Mouse (Mus musculus): ENCODE measurements around the gene Cd63. TPM values are rescaled to one million over a fixed set of nuclear protein-coding genes. Genes with fewer than 3 reads are reported as not detected.

Cd63 gene
- polyA plus RNA-seq, 1 experiment = 2,403 TPM

DNA sequence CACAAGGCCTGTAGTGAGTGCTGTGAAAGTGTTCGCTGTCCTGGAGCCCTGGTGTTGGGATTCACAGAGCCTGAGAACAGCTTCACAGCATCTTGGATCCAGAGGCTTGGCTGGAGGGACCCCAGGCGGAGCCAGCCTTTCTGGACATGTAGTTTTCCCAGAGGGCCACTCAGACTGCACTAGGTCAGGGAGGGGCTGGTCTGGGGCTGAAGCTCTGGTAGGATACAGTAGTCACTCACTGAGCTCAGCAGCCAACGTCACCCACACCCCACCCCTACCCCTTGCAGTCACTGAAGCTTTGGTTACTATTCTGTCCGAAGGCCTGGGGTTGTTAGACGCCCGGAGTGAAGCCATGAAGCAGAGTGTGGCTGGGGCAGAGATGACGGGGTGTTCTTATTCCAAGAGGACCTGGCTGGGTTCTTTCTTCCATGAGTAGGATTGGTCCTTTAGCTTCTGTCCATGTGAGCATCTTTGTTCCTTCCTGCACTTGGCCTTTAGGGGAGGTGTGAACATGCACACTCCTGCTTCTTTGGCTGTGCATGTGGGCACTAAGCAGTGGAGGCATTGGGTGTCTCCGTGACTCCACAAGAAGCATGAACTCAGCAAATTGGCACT lies 35.1 kb downstream of the Cd63 start:
- Histone ChIP-seq H3K27me3 (ENCODE audit: control insufficient read depth, insufficient read depth, insufficient read length) (no peaks in the 10 kb centered on the region), H3K36me3 (ENCODE audit: control insufficient read depth, insufficient read depth) (peaks cover 14% of the 10 kb centered on the region), H3K4me3 (peak overlapping the region; percentile 91), H3ac (ENCODE audit: control insufficient read depth, insufficient read length) (peak overlapping the region; percentile 47), H3K4me2 (ENCODE audit: low read depth) (peak overlapping the region; percentile 98), H3K79me2 (ENCODE audit: control insufficient read depth, insufficient read depth) (peaks cover 82% of the 10 kb centered on the region)
- TF ChIP-seq MAX (IDR thresholded peaks at IDR 0.05; ENCODE audit: low read depth) (no peak), POLR2A (IDR thresholded peaks at IDR 0.05; ENCODE audit: insufficient read length, low read depth) (peak; percentile 50), TCF12 (IDR thresholded peaks at IDR 0.05; ENCODE audit: insufficient read depth, poor library complexity, severe bottlenecking) (no peak), POLR2AphosphoS2 (IDR thresholded peaks at IDR 0.05; ENCODE audit: insufficient read length, low read depth) (peak; percentile 64)

DNA sequence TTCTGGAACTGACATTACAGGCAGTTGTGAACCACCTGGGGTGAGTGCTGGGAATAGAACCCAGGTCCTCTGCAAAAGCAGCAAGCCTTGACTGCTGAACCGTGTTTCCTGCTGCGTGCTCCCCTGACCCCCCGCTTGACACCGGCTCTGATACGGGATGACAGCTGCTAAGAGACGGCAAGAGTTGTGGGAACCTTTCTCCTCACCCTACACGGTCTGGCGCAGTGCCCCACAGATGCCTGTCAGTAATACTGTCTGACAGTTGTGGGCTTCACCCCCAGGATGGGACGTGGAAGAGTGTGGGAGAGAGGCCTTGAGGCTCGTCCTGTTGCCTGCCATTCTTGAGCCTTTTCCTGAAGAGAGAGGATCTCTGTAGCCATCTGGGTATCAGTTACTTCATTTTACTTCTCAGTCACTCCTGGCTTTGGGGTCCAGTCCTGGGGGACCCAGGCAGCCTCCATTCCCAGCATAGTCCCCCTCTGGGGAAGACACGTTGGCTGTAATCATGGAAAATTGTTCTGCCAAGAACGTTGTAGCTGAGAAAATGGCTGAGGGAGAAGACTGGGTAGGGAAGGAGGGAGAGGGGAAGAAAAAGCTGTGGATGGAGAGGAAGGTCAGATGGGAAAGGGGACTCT lies 37.1 kb downstream of the Cd63 start:
- H3K36me3 ChIP-seq (ENCODE audit: control insufficient read depth, insufficient read depth) = peaks cover 29% of the 10 kb centered on the region
- H3K4me3 ChIP-seq = peak overlapping the region; percentile 91
- peak overlapping the region; percentile 98 for H3K4me2 ChIP-seq (ENCODE audit: low read depth)
- no peak overlapping the region for H3ac ChIP-seq (ENCODE audit: control insufficient read depth, insufficient read length)
- H3K27me3 ChIP-seq (ENCODE audit: control insufficient read depth, insufficient read depth, insufficient read length) = no peaks in the 10 kb centered on the region
- no peak for TF ChIP-seq REST (IDR thresholded peaks at IDR 0.05; ENCODE audit: insufficient read depth, insufficient read length)
- TF ChIP-seq MYOG (IDR thresholded peaks at IDR 0.05; ENCODE audit: control insufficient read depth in 1 of 3, insufficient read depth in 1 of 3, insufficient read length in 2 of 3, low read depth in 2 of 3) = peak; percentile 79 to 97 (median 82)
- peak; percentile 65 for TF ChIP-seq POLR2AphosphoS2 (IDR thresholded peaks at IDR 0.05; ENCODE audit: insufficient read length, low read depth)
- TF ChIP-seq USF1 (IDR thresholded peaks at IDR 0.05; ENCODE audit: low read depth) = no peak
- peak; percentile 82 for TF ChIP-seq TCF12 (IDR thresholded peaks at IDR 0.05; ENCODE audit: insufficient read depth, poor library complexity, severe bottlenecking)
- peak; percentile 98 to 100 (median 100) for TF ChIP-seq MYOD1 (IDR thresholded peaks at IDR 0.05; ENCODE audit: control insufficient read depth in 1 of 3, insufficient read length in 2 of 3, low read depth in 2 of 3)
- peak; percentile 71 for TF ChIP-seq TCF3 (IDR thresholded peaks at IDR 0.05; ENCODE audit: insufficient read length, low read depth)
- TF ChIP-seq MAX (IDR thresholded peaks at IDR 0.05; ENCODE audit: low read depth) = no peak
- peak; percentile 29 for TF ChIP-seq SRF (IDR thresholded peaks at IDR 0.05; ENCODE audit: control insufficient read depth, insufficient read length, low read depth)
- no peak for TF ChIP-seq CEBPB (IDR thresholded peaks at IDR 0.05; ENCODE audit: insufficient read depth, poor library complexity, severe bottlenecking)
- no peak for TF ChIP-seq E2F4 (IDR thresholded peaks at IDR 0.05; ENCODE audit: insufficient read depth)
- TF ChIP-seq POLR2A (IDR thresholded peaks at IDR 0.05; ENCODE audit: insufficient read length, low read depth) = peak; percentile 43
- H3K79me2 ChIP-seq (ENCODE audit: control insufficient read depth, insufficient read depth) = peaks cover 83% of the 10 kb centered on the region

- H3K36me3 ChIP-seq (ENCODE audit: control insufficient read depth, insufficient read depth) = peaks cover 31% of the 10 kb centered on the region
- TF ChIP-seq MYOG (IDR thresholded peaks at IDR 0.05; ENCODE audit: control insufficient read depth in 1 of 3, insufficient read depth in 1 of 3, insufficient read length in 2 of 3, low read depth in 2 of 3) = peak; percentile 62 to 99 (median 96)
- TF ChIP-seq REST (IDR thresholded peaks at IDR 0.05; ENCODE audit: insufficient read depth, insufficient read length) = no peak
- peak; percentile 72 for TF ChIP-seq POLR2AphosphoS2 (IDR thresholded peaks at IDR 0.05; ENCODE audit: insufficient read length, low read depth)
- TF ChIP-seq TCF3 (IDR thresholded peaks at IDR 0.05; ENCODE audit: insufficient read length, low read depth) = peak; percentile 85
- no peak for TF ChIP-seq MAX (IDR thresholded peaks at IDR 0.05; ENCODE audit: low read depth)
- TF ChIP-seq E2F4 (IDR thresholded peaks at IDR 0.05; ENCODE audit: insufficient read depth) = no peak
- peak; percentile 44 to 99 (median 97) for TF ChIP-seq MYOD1 (IDR thresholded peaks at IDR 0.05; ENCODE audit: control insufficient read depth in 1 of 3, insufficient read length in 2 of 3, low read depth in 2 of 3)
- TF ChIP-seq CEBPB (IDR thresholded peaks at IDR 0.05; ENCODE audit: insufficient read depth, poor library complexity, severe bottlenecking) = peak; percentile 9; the same call in 1 of the 2 replicates
- no peak for TF ChIP-seq SRF (IDR thresholded peaks at IDR 0.05; ENCODE audit: control insufficient read depth, insufficient read length, low read depth)
- TF ChIP-seq TCF12 (IDR thresholded peaks at IDR 0.05; ENCODE audit: insufficient read depth, poor library complexity, severe bottlenecking) = peak; percentile 89
- peak; percentile 64 for TF ChIP-seq POLR2A (IDR thresholded peaks at IDR 0.05; ENCODE audit: insufficient read length, low read depth)
- no peak for TF ChIP-seq USF1 (IDR thresholded peaks at IDR 0.05; ENCODE audit: low read depth)
- no peak overlapping the region for H3ac ChIP-seq (ENCODE audit: control insufficient read depth, insufficient read length)
- H3K79me2 ChIP-seq (ENCODE audit: control insufficient read depth, insufficient read depth) = peaks cover 78% of the 10 kb centered on the region
- peak overlapping the region; percentile 91 for H3K4me3 ChIP-seq
- H3K4me2 ChIP-seq (ENCODE audit: low read depth) = peak overlapping the region; percentile 98
- H3K27me3 ChIP-seq (ENCODE audit: control insufficient read depth, insufficient read depth, insufficient read length) = no peaks in the 10 kb centered on the region
These were observed 37.7 kb downstream of the Cd63 start for GRCm38 (mm10) chr10:128938457-128938856.

DNA sequence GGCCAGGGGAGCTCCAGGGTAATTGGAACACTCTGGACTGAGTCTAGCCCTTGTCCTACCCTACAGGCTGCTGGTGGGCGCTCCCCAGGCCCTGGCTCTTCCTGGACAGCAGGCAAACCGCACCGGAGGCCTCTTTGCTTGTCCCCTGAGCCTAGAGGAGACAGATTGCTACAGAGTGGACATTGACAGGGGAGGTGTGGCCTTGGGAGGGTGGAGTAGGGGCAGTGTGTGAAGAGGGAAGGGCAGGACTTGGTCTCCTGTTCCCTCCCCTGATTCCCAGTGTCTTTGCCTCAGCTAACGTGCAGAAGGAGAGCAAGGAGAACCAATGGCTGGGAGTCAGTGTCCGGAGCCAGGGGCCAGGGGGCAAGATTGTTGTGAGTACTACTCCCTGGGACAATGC lies 38.2 kb downstream of the Cd63 start:
- H3K36me3 ChIP-seq (ENCODE audit: control insufficient read depth, insufficient read depth) = peaks cover 36% of the 10 kb centered on the region
- peak overlapping the region; percentile 98 for H3K4me2 ChIP-seq (ENCODE audit: low read depth)
- peaks cover 75% of the 10 kb centered on the region for H3K79me2 ChIP-seq (ENCODE audit: control insufficient read depth, insufficient read depth)
- H3K4me3 ChIP-seq = peak overlapping the region; percentile 91
- H3K27me3 ChIP-seq (ENCODE audit: control insufficient read depth, insufficient read depth, insufficient read length) = no peaks in the 10 kb centered on the region
- H3ac ChIP-seq (ENCODE audit: control insufficient read depth, insufficient read length) = no peak overlapping the region
- TF ChIP-seq POLR2AphosphoS2 (IDR thresholded peaks at IDR 0.05; ENCODE audit: insufficient read length, low read depth) (peak; percentile 46), POLR2A (IDR thresholded peaks at IDR 0.05; ENCODE audit: insufficient read length, low read depth) (peak; percentile 25), USF1 (IDR thresholded peaks at IDR 0.05; ENCODE audit: low read depth) (no peak)
